Mouse (Mus musculus): ENCODE data around the gene Med13l.

DNA sequence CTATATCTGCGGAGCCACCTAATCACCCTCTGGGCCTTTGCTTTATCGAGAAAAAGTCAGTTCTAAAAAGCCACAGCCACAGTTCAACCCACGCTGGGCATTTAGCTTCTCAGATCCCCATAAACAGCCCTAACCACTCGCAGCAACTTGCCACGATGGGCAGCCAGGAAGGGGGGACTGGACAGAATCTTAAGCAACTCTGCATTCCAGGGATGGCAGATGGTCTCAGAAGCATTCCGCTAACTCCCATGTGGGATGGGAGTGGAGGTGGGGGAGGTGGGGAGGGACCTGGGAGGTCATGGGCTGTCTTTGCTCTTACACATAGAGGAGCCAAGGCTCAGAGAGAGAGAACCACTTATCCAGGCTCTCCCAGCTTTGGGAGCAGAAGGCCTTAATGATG, 44.0 kb upstream of the Med13l start:
- TF ChIP-seq POLR2A (IDR thresholded peaks at IDR 0.05; ENCODE audit: control insufficient read depth, low read depth, low read length) (no peak), CTCF (IDR thresholded peaks at IDR 0.05; ENCODE audit: control insufficient read depth, insufficient read depth, insufficient replicate concordance, low read depth, low read length) (no peak)

Data from testis, adult 2 months (tissue).